Mouse (Mus musculus) limb, embryonic 12.5 days (tissue): ENCODE data around the gene Nhlh2. TPM values are rescaled to one million over a fixed set of nuclear protein-coding genes. Genes with fewer than 3 reads are reported as not detected.
A peak's percentile ranks its signal among the peaks of the same experiment; 100 is the strongest.

Experiments
- ATAC-seq: fragments of 200-750 bp; cut with Nextera tagmentation; 2 replicates; pipeline ENCODE4 v1.8.0; 2017; ENCODE audit warnings: low read depth, moderate TSS enrichment; ENCODE audit not compliant: insufficient number of reproducible peaks, insufficient read depth, low FRiP score, low TSS enrichment
- H3K27ac ChIP-seq: fragments of 300-500 bp; sonication (generic); 2 replicates; pipeline ENCODE4 v1.5.1; 2016; ENCODE audit warnings: mild to moderate bottlenecking, moderate library complexity
- H3K27me3 ChIP-seq: fragments of 300-500 bp; sonication (generic); 2 replicates; pipeline ENCODE4 v1.6.1; 2016; ENCODE audit warnings: mild to moderate bottlenecking, moderate library complexity
- H3K36me3 ChIP-seq: fragments of 300-500 bp; sonication (generic); 2 replicates; pipeline ENCODE4 v1.6.1; 2016; ENCODE audit warnings: mild to moderate bottlenecking, moderate library complexity
- H3K4me1 ChIP-seq: fragments of 300-500 bp; sonication (generic); replicated peaks from 2 replicates; pipeline ENCODE4 v1.6.1; 2016
- H3K4me2 ChIP-seq: fragments of 300-500 bp; sonication (generic); 2 replicates; pipeline ENCODE4 v1.6.1; 2016; ENCODE audit warnings: mild to moderate bottlenecking, moderate library complexity
- H3K4me3 ChIP-seq: fragments of 300-500 bp; sonication (generic); replicated peaks from 2 replicates; pipeline ENCODE4 v1.5.1; 2016; ENCODE audit warnings: mild to moderate bottlenecking
- H3K9ac ChIP-seq: fragments of 300-500 bp; sonication (generic); replicated peaks from 2 replicates; pipeline ENCODE4 v1.6.1; 2016; ENCODE audit warnings: mild to moderate bottlenecking, moderate library complexity
- H3K9me3 ChIP-seq: fragments of 300-500 bp; sonication (generic); 2 replicates; pipeline ENCODE4 v1.6.1; 2016; ENCODE audit warnings: mild to moderate bottlenecking, moderate library complexity
- WGBS: fragments of 180-500 bp; shearing (Covaris S2); methylation state at CpG from one replicate; pipeline ENCODE4 v1.1.7; 2016; 5-methylcytosine and 5-hydroxymethylcytosine counted together
- polyA plus RNA-seq: library from polyadenylated mRNA; unstranded; fragments of >200 nt; fragmentation: Nextera tagmentation; extraction: Ambion mirVana; gene quantifications from 2 replicates; pipeline ENCODE4 v1.2.1, GENCODE M21; 2016

Gene Nhlh2
- polyA plus RNA-seq, 1 experiment from 2014 or later, result 0.25 TPM

GRCm38 (mm10) chr3:102027880-102028279 is 18.0 kb downstream of the Nhlh2 start:
- Histone ChIP-seq H3K9me3 (no peaks in the 10 kb centered on the region), H3K4me2 (no peak overlapping the region), H3K4me1 (peaks cover 11% of the 10 kb centered on the region), H3K27me3 (peaks cover 23% of the 10 kb centered on the region), H3K4me3 (no peak overlapping the region), H3K9ac (no peak overlapping the region), H3K36me3 (no peaks in the 10 kb centered on the region), H3K27ac (no peak overlapping the region)
- 0 out of 2 replicates have a peak, but pooled peaks have one; percentile 31 for ATAC-seq
- 56% methylated on average over 6 of the region's 6 CpGs for WGBS

GRCm38 (mm10) chr3:102037806-102038205 is 27.9 kb downstream of the Nhlh2 start:
- ATAC-seq, result no peak
- Histone ChIP-seq H3K4me3 (no peak overlapping the region), H3K36me3 (no peaks in the 10 kb centered on the region), H3K9ac (no peak overlapping the region), H3K9me3 (no peaks in the 10 kb centered on the region), H3K27me3 (0 out of 2 replicates have a peak, but pooled peaks cover under 1% of the 10 kb centered on the region), H3K4me2 (no peak overlapping the region), H3K4me1 (no peaks in the 10 kb centered on the region), H3K27ac (no peak overlapping the region)
- WGBS, result 87% methylated on average over 5 of the region's 5 CpGs

GRCm38 (mm10) chr3:102038608-102039007 is 28.7 kb downstream of the Nhlh2 start:
- 73% methylated on average over 6 of the region's 6 CpGs for WGBS

GRCm38 (mm10) chr3:102041632-102042031 is 31.8 kb downstream of the Nhlh2 start:
- 0 out of 2 replicates have a peak, but pooled peaks cover 9% of the 10 kb centered on the region for H3K27me3 ChIP-seq
- no peaks in the 10 kb centered on the region for H3K9me3 ChIP-seq
- no peak overlapping the region for H3K27ac ChIP-seq
- no peak overlapping the region for H3K9ac ChIP-seq
- H3K4me2 ChIP-seq, result no peak overlapping the region
- no peaks in the 10 kb centered on the region for H3K36me3 ChIP-seq
- H3K4me3 ChIP-seq, result no peak overlapping the region
- 80% methylated on average over 4 of the region's 4 CpGs for WGBS
- no peak for ATAC-seq
- H3K4me1 ChIP-seq, result no peaks in the 10 kb centered on the region

More at GRCm38 (mm10) chr3:102038608-102039007, 28.7 kb downstream of the Nhlh2 start:
- ATAC-seq, result no peak
- H3K27ac ChIP-seq, result no peak overlapping the region
- H3K36me3 ChIP-seq, result no peaks in the 10 kb centered on the region
- no peak overlapping the region for H3K4me3 ChIP-seq
- no peaks in the 10 kb centered on the region for H3K9me3 ChIP-seq
- H3K9ac ChIP-seq, result no peak overlapping the region
- 0 out of 2 replicates have a peak, but pooled peaks cover 3% of the 10 kb centered on the region for H3K27me3 ChIP-seq
- no peak overlapping the region for H3K4me2 ChIP-seq
- H3K4me1 ChIP-seq, result no peaks in the 10 kb centered on the region

- no peaks in the 10 kb centered on the region for H3K36me3 ChIP-seq
- 32% methylated on average over 3 of the region's 3 CpGs for WGBS
Measured at GRCm38 (mm10) chr3:102045071-102045470, 35.2 kb downstream of the Nhlh2 start.

GRCm38 (mm10) chr3:102047532-102047931 is 37.7 kb downstream of the Nhlh2 start:
- ATAC-seq, result no peak
- H3K9me3 ChIP-seq, result no peaks in the 10 kb centered on the region
- H3K4me1 ChIP-seq, result no peaks in the 10 kb centered on the region
- H3K4me3 ChIP-seq, result no peak overlapping the region
- no peaks in the 10 kb centered on the region for H3K36me3 ChIP-seq
- no peak overlapping the region for H3K9ac ChIP-seq
- WGBS, result 88% methylated on average over 2 of the region's 2 CpGs
- no peak overlapping the region for H3K27ac ChIP-seq
- 0 out of 2 replicates have a peak, but pooled peaks cover 9% of the 10 kb centered on the region for H3K27me3 ChIP-seq
- no peak overlapping the region for H3K4me2 ChIP-seq

More at GRCm38 (mm10) chr3:102045071-102045470, 35.2 kb downstream of the Nhlh2 start:
- H3K9me3 ChIP-seq, result no peaks in the 10 kb centered on the region
- ATAC-seq, result no peak
- no peak overlapping the region for H3K4me3 ChIP-seq
- no peak overlapping the region for H3K9ac ChIP-seq
- H3K27ac ChIP-seq, result no peak overlapping the region
- no peak overlapping the region for H3K4me2 ChIP-seq
- no peaks in the 10 kb centered on the region for H3K4me1 ChIP-seq
- H3K27me3 ChIP-seq, result 0 out of 2 replicates have a peak, but pooled peaks cover 9% of the 10 kb centered on the region

- WGBS, result 81% methylated on average over 14 of the region's 14 CpGs
- Histone ChIP-seq H3K27me3 (0 out of 2 replicates have a peak, but pooled peaks cover 6% of the 10 kb centered on the region), H3K4me2 (no peak overlapping the region), H3K9me3 (no peaks in the 10 kb centered on the region), H3K4me3 (no peak overlapping the region), H3K36me3 (no peaks in the 10 kb centered on the region), H3K4me1 (no peaks in the 10 kb centered on the region), H3K9ac (no peak overlapping the region), H3K27ac (no peak overlapping the region)
- ATAC-seq, result no peak
Measured at GRCm38 (mm10) chr3:102049207-102050104, 39.6 kb downstream of the Nhlh2 start.

- 50% methylated on average over 3 of the region's 3 CpGs for WGBS
Measured at GRCm38 (mm10) chr3:102052036-102052435, 42.2 kb downstream of the Nhlh2 start.

GRCm38 (mm10) chr3:102053293-102053692 is 43.4 kb downstream of the Nhlh2 start:
- Histone ChIP-seq H3K9ac (no peak overlapping the region), H3K27ac (no peak overlapping the region), H3K9me3 (no peaks in the 10 kb centered on the region), H3K4me2 (no peak overlapping the region), H3K4me3 (no peak overlapping the region), H3K27me3 (no peaks in the 10 kb centered on the region), H3K36me3 (no peaks in the 10 kb centered on the region), H3K4me1 (no peaks in the 10 kb centered on the region)
- 61% methylated on average over 8 of the region's 8 CpGs for WGBS
- ATAC-seq, result no peak

More at GRCm38 (mm10) chr3:102052036-102052435, 42.2 kb downstream of the Nhlh2 start:
- Histone ChIP-seq H3K27ac (no peak overlapping the region), H3K4me2 (no peak overlapping the region), H3K9me3 (no peaks in the 10 kb centered on the region), H3K36me3 (no peaks in the 10 kb centered on the region), H3K9ac (no peak overlapping the region), H3K4me3 (no peak overlapping the region), H3K4me1 (no peaks in the 10 kb centered on the region), H3K27me3 (no peaks in the 10 kb centered on the region)
- no peak for ATAC-seq

- 74% methylated on average over 4 of the region's 4 CpGs for WGBS
- no peaks in the 10 kb centered on the region for H3K27me3 ChIP-seq
- H3K4me1 ChIP-seq, result no peaks in the 10 kb centered on the region
- no peaks in the 10 kb centered on the region for H3K36me3 ChIP-seq
- H3K9me3 ChIP-seq, result no peaks in the 10 kb centered on the region
- no peak overlapping the region for H3K4me3 ChIP-seq
- no peak overlapping the region for H3K9ac ChIP-seq
- no peak overlapping the region for H3K27ac ChIP-seq
- ATAC-seq, result no peak
- no peak overlapping the region for H3K4me2 ChIP-seq
Measured at GRCm38 (mm10) chr3:102055878-102056277, 46.0 kb downstream of the Nhlh2 start.

GRCm38 (mm10) chr3:102060065-102060464 is 50.2 kb downstream of the Nhlh2 start:
- Histone ChIP-seq H3K9ac (no peak overlapping the region), H3K9me3 (no peaks in the 10 kb centered on the region), H3K27ac (no peak overlapping the region), H3K4me1 (0 out of 2 replicates have a peak, but pooled peaks cover 4% of the 10 kb centered on the region), H3K36me3 (no peaks in the 10 kb centered on the region), H3K27me3 (no peaks in the 10 kb centered on the region), H3K4me3 (no peak overlapping the region), H3K4me2 (no peak overlapping the region)
- 79% methylated on average over 6 of the region's 6 CpGs for WGBS
- ATAC-seq, result no peak
